Mouse (Mus musculus) thymus, postnatal 0 days (tissue): ENCODE measurements around the gene Stox2. TPM values are rescaled to one million over a fixed set of nuclear protein-coding genes. Genes with fewer than 3 reads are reported as not detected.
A peak's percentile ranks its signal among the peaks of the same experiment; 100 is the strongest.

Experiments used
- DNase-seq: peaks from one replicate; pipeline ENCODE4 v3.0.0-alpha.2; 2015; ENCODE audit warnings: low spot score
- polyA plus RNA-seq: library from polyadenylated mRNA; unstranded; fragments of >200 nt; fragmentation: Nextera tagmentation; extraction: Ambion mirVana; gene quantifications from 2 replicates; pipeline ENCODE4 v1.2.1, GENCODE M21; 2015

The Stox2 gene
- polyA plus RNA-seq, 1 experiment from 2014 or later = 2.6 TPM

- no peak for DNase-seq
These were observed 91.5 kb downstream of the Stox2 start for GRCm38 (mm10) chr8:47354523-47355168.

GRCm38 (mm10) chr8:47351914-47352701 lies 94.1 kb downstream of the Stox2 start:
- no peak for DNase-seq

- no peak for DNase-seq
These were observed 97.1 kb downstream of the Stox2 start for GRCm38 (mm10) chr8:47349082-47349481.

GRCm38 (mm10) chr8:47347809-47348208 lies 98.4 kb downstream of the Stox2 start:
- DNase-seq = no peak

GRCm38 (mm10) chr8:47345772-47346103 lies 100.4 kb downstream of the Stox2 start:
- DNase-seq = no peak

GRCm38 (mm10) chr8:47345085-47345771 lies 100.9 kb downstream of the Stox2 start:
- no peak for DNase-seq

- no peak for DNase-seq
These were observed 104.7 kb downstream of the Stox2 start for GRCm38 (mm10) chr8:47341474-47341873.

GRCm38 (mm10) chr8:47338691-47339323 lies 107.4 kb downstream of the Stox2 start:
- DNase-seq = no peak

GRCm38 (mm10) chr8:47336433-47336832 lies 109.7 kb downstream of the Stox2 start:
- DNase-seq = no peak

- DNase-seq = no peak
These were observed 110.2 kb downstream of the Stox2 start for GRCm38 (mm10) chr8:47335940-47336339.

GRCm38 (mm10) chr8:47334223-47334757 lies 111.9 kb downstream of the Stox2 start:
- no peak for DNase-seq

- DNase-seq = peak; percentile 6
These were observed 113.2 kb downstream of the Stox2 start for GRCm38 (mm10) chr8:47332941-47333340.

GRCm38 (mm10) chr8:47330982-47331381 lies 115.2 kb downstream of the Stox2 start:
- no peak for DNase-seq

GRCm38 (mm10) chr8:47326348-47326747 lies 119.8 kb downstream of the Stox2 start:
- DNase-seq = no peak

- DNase-seq = no peak
These were observed 121.9 kb downstream of the Stox2 start for GRCm38 (mm10) chr8:47324117-47324820.

- DNase-seq = no peak
These were observed 124.9 kb downstream of the Stox2 start for GRCm38 (mm10) chr8:47321282-47321681.

GRCm38 (mm10) chr8:47320707-47321106 lies 125.5 kb downstream of the Stox2 start:
- no peak for DNase-seq

GRCm38 (mm10) chr8:47318468-47318867 lies 127.7 kb downstream of the Stox2 start:
- no peak for DNase-seq

- no peak for DNase-seq
These were observed 138.0 kb downstream of the Stox2 start for GRCm38 (mm10) chr8:47308176-47308575.

- no peak for DNase-seq
These were observed 139.8 kb downstream of the Stox2 start for GRCm38 (mm10) chr8:47306372-47306771.

- no peak for DNase-seq
These were observed 140.3 kb downstream of the Stox2 start for GRCm38 (mm10) chr8:47305880-47306279.
